Mouse (Mus musculus) lung, embryonic 14.5 days (tissue): ENCODE measurements around the gene Stk11. TPM values are rescaled to one million over a fixed set of nuclear protein-coding genes. Genes with fewer than 3 reads are reported as not detected.

ENCODE experiments used
- ATAC-seq: fragments of 200-750 bp; cut with Nextera tagmentation; 2 replicates; pipeline ENCODE4 v1.8.0; 2017; ENCODE audit warnings: mild to moderate bottlenecking, moderate TSS enrichment, moderate library complexity; ENCODE audit not compliant: insufficient read depth
- DNase-seq: peaks from one replicate; pipeline ENCODE4 v3.0.0-alpha.2; 2015
- H3K27ac ChIP-seq: fragments of 300-500 bp; sonication (generic); 2 replicates; pipeline ENCODE4 v1.5.1; 2014; ENCODE audit warnings: low read depth, mild to moderate bottlenecking, moderate library complexity
- H3K27me3 ChIP-seq: fragments of 300-500 bp; sonication (generic); 2 replicates; pipeline ENCODE4 v1.6.1; 2014; ENCODE audit warnings: low read length, control low read depth; ENCODE audit not compliant: insufficient read depth
- H3K36me3 ChIP-seq: fragments of 300-500 bp; sonication (generic); 2 replicates; pipeline ENCODE4 v1.6.1; 2014; ENCODE audit warnings: control low read depth; ENCODE audit not compliant: insufficient read depth
- H3K4me1 ChIP-seq: fragments of 300-500 bp; sonication (generic); 2 replicates; pipeline ENCODE4 v1.6.1; 2014; ENCODE audit warnings: antibody characterized with exemption, control low read depth; ENCODE audit not compliant: insufficient read depth
- H3K4me2 ChIP-seq: fragments of 300-500 bp; sonication (generic); 2 replicates; pipeline ENCODE4 v1.6.1; 2014; ENCODE audit warnings: mild to moderate bottlenecking
- H3K4me3 ChIP-seq: fragments of 300-500 bp; sonication (generic); 2 replicates; pipeline ENCODE4 v1.5.1; 2014; ENCODE audit warnings: low read depth, low read length
- H3K9ac ChIP-seq: fragments of 300-500 bp; sonication (generic); 2 replicates; pipeline ENCODE4 v1.6.1; 2014
- H3K9me3 ChIP-seq: fragments of 300-500 bp; sonication (generic); 2 replicates; pipeline ENCODE4 v1.6.1; 2016; ENCODE audit warnings: low read depth, low read length, control low read depth
- CTCF ChIP-seq: IDR thresholded peaks from 2 replicates; pipeline ENCODE4 v1.5.1; 2016; ENCODE audit warnings: antibody characterized with exemption, low read depth
- WGBS: fragments of 180-500 bp; shearing (Covaris S2); extraction: QIAGEN DNeasy Blood & Tissue Kit; methylation state at CpG from one replicate; pipeline ENCODE4 v1.1.7; 2014; 5-methylcytosine and 5-hydroxymethylcytosine counted together
- polyA plus RNA-seq: library from polyadenylated mRNA; unstranded; fragments of >200 nt; fragmentation: Nextera tagmentation; extraction: Ambion mirVana; gene quantifications from 2 replicates; pipeline ENCODE4 v1.2.1, GENCODE M21; 2014

Stk11 gene
- polyA plus RNA-seq, 1 experiment from 2014 or later, result 29.7 TPM

GRCm38 (mm10) chr10:80104181-80104580 is 11.4 kb upstream of the Stk11 start:
- Histone ChIP-seq H3K9ac (no peak overlapping the region), H3K4me2 (no peak overlapping the region), H3K4me3 (no peak overlapping the region), H3K4me1 (peaks cover 9% of the 10 kb centered on the region), H3K27ac (no peak overlapping the region), H3K9me3 (no peaks in the 10 kb centered on the region), H3K27me3 (no peaks in the 10 kb centered on the region), H3K36me3 (no peaks in the 10 kb centered on the region)
- DNase-seq (no peak), ATAC-seq (no peak)
- 80% methylated on average over 3 of the region's 3 CpGs for WGBS
- TF ChIP-seq CTCF, result no peak

GRCm38 (mm10) chr10:80105460-80105859 is 10.1 kb upstream of the Stk11 start, which contains the start of gene Sbno2:
Gene Sbno2, minus strand, starts transcription at chr10:80105571.
- Histone ChIP-seq H3K36me3 (no peaks in the 10 kb centered on the region), H3K27ac (no peak within 1 kb of the TSS), H3K27me3 (no peaks in the 10 kb centered on the region), H3K9ac (peak within 1 kb of the TSS; percentile 29; the same call in 1 of the 2 replicates), H3K9me3 (no peaks in the 10 kb centered on the region), H3K4me2 (no peak within 1 kb of the TSS), H3K4me1 (peaks cover 9% of the 10 kb centered on the region), H3K4me3 (no peak within 1 kb of the TSS)
- ATAC-seq, result no peak
- no peak for DNase-seq
- 60% methylated on average over 5 of the region's 5 CpGs for WGBS
- TF ChIP-seq CTCF, result no peak

- Histone ChIP-seq H3K4me2 (no peak overlapping the region), H3K9me3 (no peaks in the 10 kb centered on the region), H3K9ac (peak overlapping the region; percentile 29; the same call in 1 of the 2 replicates), H3K4me3 (no peak overlapping the region), H3K27ac (no peak overlapping the region), H3K36me3 (no peaks in the 10 kb centered on the region), H3K4me1 (peaks cover 7% of the 10 kb centered on the region), H3K27me3 (no peaks in the 10 kb centered on the region)
- no peak for DNase-seq
- 57% methylated on average over 5 of the region's 5 CpGs for WGBS
- no peak for ATAC-seq
- no peak for TF ChIP-seq CTCF
Measured at GRCm38 (mm10) chr10:80105926-80106325, 9.7 kb upstream of the Stk11 start.

GRCm38 (mm10) chr10:80107678-80108077 is 7.9 kb upstream of the Stk11 start:
- Histone ChIP-seq H3K27ac (no peak overlapping the region), H3K4me3 (no peak overlapping the region), H3K9ac (no peak overlapping the region), H3K9me3 (no peaks in the 10 kb centered on the region), H3K4me2 (no peak overlapping the region), H3K27me3 (no peaks in the 10 kb centered on the region), H3K4me1 (no peaks in the 10 kb centered on the region), H3K36me3 (no peaks in the 10 kb centered on the region)
- ATAC-seq, result no peak
- DNase-seq, result no peak
- no peak for TF ChIP-seq CTCF
- 49% methylated on average over 6 of the region's 6 CpGs for WGBS

GRCm38 (mm10) chr10:80114341-80115284 is 990 bp upstream of the Stk11 start:
- peak; percentile 98 for TF ChIP-seq CTCF
- Histone ChIP-seq H3K27me3 (no peaks in the 10 kb centered on the region), H3K36me3 (peaks cover 20% of the 10 kb centered on the region), H3K9me3 (no peaks in the 10 kb centered on the region), H3K9ac (peak overlapping the region; percentile 63), H3K4me1 (peaks cover 19% of the 10 kb centered on the region), H3K4me2 (peak overlapping the region; percentile 91), H3K27ac (peak overlapping the region; percentile 89), H3K4me3 (peak overlapping the region; percentile 97)
- 2% methylated on average over 27 of the region's 27 CpGs for WGBS
- peak; percentile 98 for DNase-seq
- ATAC-seq, result peak; percentile 66

GRCm38 (mm10) chr10:80115944-80116335 is 337 bp downstream of the Stk11 start:
- Histone ChIP-seq H3K4me3 (peak overlapping the region; percentile 97), H3K9ac (peak overlapping the region; percentile 91), H3K4me1 (peaks cover 19% of the 10 kb centered on the region), H3K27me3 (no peaks in the 10 kb centered on the region), H3K4me2 (peak overlapping the region; percentile 91), H3K9me3 (no peaks in the 10 kb centered on the region), H3K36me3 (peaks cover 33% of the 10 kb centered on the region), H3K27ac (peak overlapping the region; percentile 84)
- no peak for TF ChIP-seq CTCF
- under 1% methylated on average over 63 of the region's 63 CpGs for WGBS
- DNase-seq (no peak), ATAC-seq (no peak)

GRCm38 (mm10) chr10:80116563-80116926 is 942 bp downstream of the Stk11 start:
- DNase-seq, result peak; percentile 45
- WGBS, result under 1% methylated on average over 27 of the region's 27 CpGs
- peak overlapping the region; percentile 91 for H3K4me2 ChIP-seq
- TF ChIP-seq CTCF, result no peak
- peak overlapping the region; percentile 97 for H3K4me3 ChIP-seq
- ATAC-seq, result no peak
- peaks cover 19% of the 10 kb centered on the region for H3K4me1 ChIP-seq
- H3K36me3 ChIP-seq, result peaks cover 38% of the 10 kb centered on the region
- H3K9me3 ChIP-seq, result no peaks in the 10 kb centered on the region
- H3K9ac ChIP-seq, result peak overlapping the region; percentile 91
- H3K27ac ChIP-seq, result 0 out of 2 replicates have a peak overlapping the region, but pooled peaks have one; percentile 84
- H3K27me3 ChIP-seq, result no peaks in the 10 kb centered on the region
